Mouse (Mus musculus) heart, postnatal 14 days (tissue): ENCODE results near the gene Gpc6. TPM values are rescaled to one million over a fixed set of nuclear protein-coding genes. Genes with fewer than 3 reads are reported as not detected.

Experiments used
- DNase-seq, 2 experiments: peaks; one replicate each; pipeline ENCODE4 v3.0.0; 2021 to 2022
- intact Hi-C: fragments of 180-260 bp; cut with DNase I; formaldehyde crosslinking; loops from one replicate; pipeline ENCODE4 v1.15.1; 2025
- total RNA-seq, 2 experiments: library from RNA; stranded (reverse); gene quantifications; 2 replicates each; pipeline ENCODE4 v1.2.3; 2021

The Gpc6 gene
- total RNA-seq, 2 experiments from 2014 or later, result 21.1 to 22.5 TPM

DNA sequence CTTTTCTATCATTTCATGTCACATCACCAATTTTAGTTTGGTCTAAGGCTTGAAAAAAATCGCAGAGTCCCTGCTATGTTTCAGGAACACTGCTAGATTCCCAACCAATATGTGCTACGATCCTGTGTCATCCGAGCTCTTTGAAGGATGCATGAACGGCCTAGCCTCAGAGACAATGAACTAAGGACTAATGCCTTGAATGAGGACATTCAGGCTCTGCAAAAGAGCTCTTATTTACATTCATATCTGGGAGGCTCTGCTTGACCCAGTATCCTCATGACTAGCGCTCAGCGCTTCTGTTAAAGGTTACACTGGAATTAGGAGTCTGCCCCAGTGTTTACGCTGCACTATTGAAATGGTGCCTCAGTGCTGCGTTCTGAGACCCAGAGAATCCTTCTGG lies 125.8 kb downstream of the Gpc6 start:
- intact Hi-C loops, result no loop called here
- DNase-seq, result no peak

GRCm38 (mm10) chr14:117053361-117053760 lies 128.2 kb downstream of the Gpc6 start:
- intact Hi-C loops, result no loop called here
- no peak for DNase-seq

DNA sequence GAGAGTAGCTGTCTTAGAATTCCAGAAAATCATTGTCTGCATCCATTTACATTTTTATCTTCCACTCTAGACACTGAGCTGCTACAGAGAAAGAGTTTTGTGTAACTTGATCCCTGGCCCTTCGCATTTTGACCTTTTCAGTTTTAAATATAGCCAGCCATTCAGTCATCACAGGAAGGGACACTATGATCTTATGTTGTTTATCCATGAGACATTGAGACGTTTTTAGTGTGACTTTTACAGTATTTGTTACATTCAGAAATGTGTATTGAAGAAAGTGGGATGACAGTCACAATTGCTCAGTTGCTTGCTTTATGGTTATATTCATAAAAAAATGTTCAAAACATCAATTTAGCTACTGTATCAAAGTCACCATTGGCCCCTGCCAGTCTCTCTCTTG lies 130.0 kb downstream of the Gpc6 start:
- intact Hi-C loops, result no loop called here
- no peak for DNase-seq

DNA sequence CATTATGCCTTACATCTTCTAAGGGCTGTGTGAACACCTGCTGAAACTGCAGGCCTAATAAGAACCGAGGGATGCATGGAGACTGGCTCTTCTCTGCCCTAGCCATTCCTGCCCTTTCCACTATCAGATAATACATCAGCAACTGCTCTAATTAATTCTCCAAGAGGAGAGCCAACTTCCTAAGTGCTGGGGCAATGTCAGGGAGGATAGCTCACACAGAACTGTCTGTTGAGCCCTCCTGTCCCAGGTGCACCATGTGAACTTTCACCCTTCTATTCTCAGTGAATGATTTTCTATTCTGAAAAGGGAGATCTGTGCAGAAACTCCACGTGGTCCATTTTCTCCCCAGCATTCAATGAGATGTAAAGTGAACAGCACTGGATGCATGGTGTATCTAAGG lies 136.0 kb downstream of the Gpc6 start:
- intact Hi-C loops, result no loop called here
- no peak for DNase-seq

- intact Hi-C loops, result no loop called here
- no peak for DNase-seq
These were observed 136.4 kb downstream of the Gpc6 start for GRCm38 (mm10) chr14:117061527-117061926.

GRCm38 (mm10) chr14:117068179-117068578 lies 143.1 kb downstream of the Gpc6 start:
- no peak for DNase-seq
- intact Hi-C loops, result no loop called here

DNA sequence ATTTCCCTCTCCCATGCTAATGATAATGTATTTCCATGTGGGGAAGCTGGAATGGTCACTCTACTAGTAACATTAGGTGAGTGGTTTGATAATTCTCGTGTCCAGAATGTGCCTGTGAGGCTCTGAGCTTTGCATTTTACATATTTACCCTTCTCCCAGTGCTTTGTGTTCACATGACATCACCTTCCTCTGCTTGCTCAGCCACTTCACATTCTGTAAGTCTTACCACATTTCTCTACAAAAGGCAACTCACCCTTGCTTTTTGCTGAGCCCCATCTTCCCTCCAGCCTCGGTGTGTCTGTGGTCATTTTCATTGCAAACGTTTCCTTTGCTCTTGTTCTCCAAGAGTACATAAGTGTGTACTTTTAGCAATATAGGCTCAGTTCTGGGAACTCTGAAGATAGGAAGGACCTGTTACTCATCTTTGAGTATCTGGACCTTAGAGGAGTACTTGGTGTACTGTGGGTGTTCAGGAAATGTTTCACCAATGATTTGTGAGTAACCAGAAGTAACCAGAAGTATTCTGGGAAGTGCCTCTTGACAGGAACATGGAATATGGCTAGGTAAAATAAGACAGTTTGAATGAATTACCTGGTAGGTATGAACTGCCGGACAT lies 145.5 kb downstream of the Gpc6 start:
- no peak for DNase-seq
- intact Hi-C loops, result no loop called here

DNA sequence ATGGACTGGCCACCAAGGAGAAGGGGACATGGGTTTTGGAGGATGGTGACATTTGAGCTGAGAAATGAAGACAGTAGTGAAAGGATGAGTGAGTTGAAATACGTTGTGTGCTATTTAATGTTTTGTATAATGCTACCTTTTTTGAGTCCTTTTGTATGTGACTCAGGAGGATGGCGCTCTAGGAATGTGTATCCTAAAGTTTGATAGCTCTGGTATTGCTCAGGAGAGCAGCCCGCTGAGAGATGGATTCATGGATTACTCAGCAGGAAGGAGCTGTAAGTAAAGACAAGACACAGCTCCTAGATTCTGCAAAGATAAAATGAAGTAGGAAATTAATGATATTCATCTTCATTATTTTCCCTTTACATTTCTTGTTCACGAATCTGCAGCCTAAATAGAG lies 168.5 kb downstream of the Gpc6 start:
- no peak for DNase-seq
- intact Hi-C loops, result loop anchor here (10.0 kb wide), 1 partner anchor 169 kb away; the partner anchor contains the start of gene Gpc6

- DNase-seq, result no peak
- intact Hi-C loops, result no loop called here
These were observed 181.8 kb downstream of the Gpc6 start for GRCm38 (mm10) chr14:117106900-117107299.

GRCm38 (mm10) chr14:117113153-117113552 lies 188.0 kb downstream of the Gpc6 start:
- DNase-seq, result peak; percentile 9 to 18
- intact Hi-C loops, result no loop called here

DNA sequence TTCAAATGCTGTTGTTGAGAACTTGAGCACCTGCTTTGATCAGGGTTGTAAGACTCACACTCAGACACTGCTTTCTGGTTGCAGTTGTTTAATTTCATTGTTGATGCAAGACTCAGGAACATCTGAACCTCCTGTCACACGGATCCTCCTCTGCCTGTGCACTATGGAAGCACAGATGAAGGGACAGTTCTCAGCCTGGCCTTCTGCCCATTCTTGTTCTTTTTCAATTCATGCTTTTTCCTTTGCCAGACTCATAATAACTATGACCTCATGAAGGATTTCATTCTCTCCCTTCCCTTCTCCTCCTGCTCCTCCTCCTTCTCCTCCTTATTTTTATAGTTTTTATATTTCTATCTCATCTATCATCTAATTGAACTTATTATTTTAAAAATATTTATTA lies 196.9 kb downstream of the Gpc6 start:
- intact Hi-C loops, result no loop called here
- peak; percentile 10 to 15 for DNase-seq

GRCm38 (mm10) chr14:117130334-117130733 lies 205.2 kb downstream of the Gpc6 start:
- DNase-seq, result no peak
- intact Hi-C loops, result no loop called here

GRCm38 (mm10) chr14:117131324-117131723 lies 206.2 kb downstream of the Gpc6 start:
- no peak for DNase-seq
- intact Hi-C loops, result no loop called here

DNA sequence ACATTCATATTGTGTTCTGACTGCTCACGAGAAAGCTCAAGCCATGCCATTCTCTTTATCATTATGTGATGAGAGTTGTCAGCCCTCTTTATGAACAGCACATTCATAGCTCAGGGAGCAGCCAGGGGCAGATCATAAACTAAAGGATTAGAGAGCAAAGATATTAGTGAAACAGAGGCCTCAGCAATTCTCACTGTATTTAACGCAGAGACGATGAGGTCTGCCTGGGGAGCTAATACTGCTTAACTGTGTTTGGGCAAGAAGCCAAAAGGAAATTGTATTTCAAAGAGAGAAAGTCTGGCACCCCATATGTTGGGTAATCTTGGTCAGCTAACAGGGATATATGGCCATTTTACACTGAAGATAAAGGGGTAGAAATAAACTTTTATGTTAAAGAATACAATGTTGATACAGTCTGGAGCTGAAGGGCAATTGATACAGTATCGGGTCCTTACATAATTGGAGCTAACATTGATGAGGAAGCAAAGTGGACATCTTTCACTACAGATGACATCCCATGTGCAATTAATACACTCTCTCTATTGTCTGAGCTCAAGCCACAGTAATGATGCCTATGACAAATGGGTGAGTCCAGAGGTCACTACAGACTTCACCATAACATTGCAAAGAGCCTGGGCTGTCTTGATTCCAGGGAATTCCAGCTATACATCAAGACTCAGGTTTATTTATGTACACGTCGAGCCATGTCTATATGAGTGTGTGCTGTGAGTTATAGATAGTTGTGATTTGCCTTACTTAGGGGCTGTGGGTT lies 216.1 kb downstream of the Gpc6 start:
- intact Hi-C loops, result no loop called here
- no peak for DNase-seq

DNA sequence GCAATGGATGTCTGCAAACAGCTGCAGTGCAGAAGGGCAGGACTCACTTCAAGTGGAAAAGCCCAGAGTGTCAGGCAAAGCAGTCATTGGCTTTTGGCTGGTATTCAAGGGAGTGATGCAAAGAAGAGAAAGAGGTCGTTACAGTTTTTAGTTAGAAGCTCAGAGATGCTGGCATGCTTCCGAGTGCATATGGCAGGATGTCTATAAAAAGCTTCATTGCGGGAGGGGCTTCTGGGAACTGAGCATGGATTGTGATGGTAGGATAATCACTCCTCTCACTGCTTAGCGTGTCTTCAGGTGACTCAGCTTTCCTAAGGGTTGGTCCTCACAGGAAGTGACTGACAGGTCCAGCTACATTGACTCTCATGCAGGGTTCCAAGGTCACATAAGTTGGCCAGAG lies 221.0 kb downstream of the Gpc6 start:
- peak; percentile 4 to 12 for DNase-seq
- intact Hi-C loops, result no loop called here

GRCm38 (mm10) chr14:117146665-117147064 lies 221.6 kb downstream of the Gpc6 start:
- DNase-seq, result no peak
- intact Hi-C loops, result no loop called here

- intact Hi-C loops, result no loop called here
These were observed 226.5 kb downstream of the Gpc6 start for GRCm38 (mm10) chr14:117151621-117152020.

DNA sequence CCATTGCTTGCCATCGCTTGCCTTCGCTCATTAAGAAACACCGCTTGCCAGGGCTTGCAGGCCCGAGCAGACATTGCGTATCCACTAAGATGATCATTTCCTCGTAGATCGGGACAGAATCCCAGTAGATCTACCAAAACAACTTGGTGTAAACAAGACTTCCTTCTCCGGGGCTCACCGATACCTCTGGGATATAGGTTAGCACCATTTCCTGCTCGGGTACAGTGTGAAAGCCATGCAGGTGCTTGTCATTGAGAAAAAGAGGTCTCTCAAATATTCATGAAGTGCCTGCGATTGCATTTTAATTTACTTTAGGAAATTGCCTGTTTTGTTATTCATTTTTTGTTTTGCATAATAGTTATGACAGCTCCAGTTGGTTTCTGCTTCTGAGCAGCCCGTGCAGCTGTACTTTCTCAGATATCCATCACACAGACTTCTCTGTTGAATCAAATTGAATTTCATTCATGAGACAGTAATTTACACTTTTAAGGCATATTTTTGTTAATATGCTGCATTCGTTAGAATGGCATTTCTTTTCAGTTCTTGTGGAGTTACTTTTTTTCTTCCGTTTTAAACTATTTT lies 230.9 kb downstream of the Gpc6 start:
- no peak for DNase-seq
- intact Hi-C loops, result no loop called here

More at GRCm38 (mm10) chr14:117151621-117152020, 226.5 kb downstream of the Gpc6 start:
- DNase-seq, result no peak

GRCm38 (mm10) chr14:117157426-117157825 lies 232.3 kb downstream of the Gpc6 start:
- DNase-seq, result no peak
- intact Hi-C loops, result no loop called here

DNA sequence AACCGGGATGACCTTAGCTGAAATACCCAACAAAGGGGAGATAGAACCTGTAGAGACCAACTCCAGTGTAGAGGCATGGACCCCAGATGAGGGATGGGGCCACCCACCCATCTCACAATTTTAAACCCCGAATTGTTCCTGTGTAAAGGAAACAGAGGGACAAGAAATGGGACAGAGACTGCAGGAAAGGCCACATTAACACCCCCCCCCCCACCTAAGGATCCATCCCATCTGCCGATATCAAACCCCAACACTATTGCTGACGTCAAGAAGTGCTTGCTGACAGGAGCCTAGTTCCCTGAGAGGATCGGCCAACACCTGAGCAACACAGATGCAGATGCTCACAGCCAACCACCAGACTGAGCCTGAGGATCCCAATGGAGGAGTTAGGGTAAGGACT lies 241.2 kb downstream of the Gpc6 start:
- intact Hi-C loops, result no loop called here
- no peak for DNase-seq

DNA sequence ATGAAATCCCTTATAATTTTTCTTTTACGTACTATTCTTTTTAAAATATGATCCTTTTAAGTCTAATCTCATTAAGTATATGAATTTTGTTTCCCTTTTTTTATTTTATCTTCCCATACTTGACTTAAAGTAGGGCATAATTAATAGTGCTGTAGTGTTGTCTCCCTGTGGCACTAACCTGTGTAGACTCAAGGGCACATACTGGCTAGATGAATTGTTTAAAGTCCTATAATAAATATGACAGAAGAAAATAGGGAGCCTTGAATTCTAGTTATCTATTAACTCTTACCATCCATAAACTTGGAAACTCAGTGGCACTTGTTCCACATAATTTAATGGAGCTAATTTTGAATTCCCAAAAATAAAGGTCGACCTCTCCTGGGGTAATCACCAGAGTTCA lies 268.2 kb downstream of the Gpc6 start:
- no peak for DNase-seq
- intact Hi-C loops, result no loop called here

DNA sequence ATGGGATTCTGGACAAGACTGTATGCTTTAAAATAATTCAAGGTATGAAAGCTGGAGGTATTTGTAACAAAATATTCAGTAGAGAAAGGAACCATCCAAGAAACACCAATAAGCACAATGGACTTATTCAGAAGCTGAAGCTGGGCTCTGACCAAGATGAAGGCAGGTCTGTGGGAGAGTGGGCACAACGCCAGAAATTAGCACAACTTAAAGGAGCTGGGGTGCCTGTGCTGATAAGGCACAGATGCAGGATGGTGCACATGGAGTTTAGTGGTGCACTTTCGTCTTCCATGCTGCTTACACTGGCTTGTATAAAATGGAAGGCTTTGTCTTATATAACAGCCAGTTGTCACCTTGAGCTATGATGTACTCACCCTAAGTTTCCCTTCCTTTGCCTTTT lies 276.9 kb downstream of the Gpc6 start:
- intact Hi-C loops, result no loop called here
- no peak for DNase-seq
